Mouse (Mus musculus) activated CD4-positive, CD25-positive, alpha-beta regulatory T cell, adult 9 weeks (primary cell): ENCODE data around the gene Gm13101. TPM values are rescaled to one million over a fixed set of nuclear protein-coding genes. Genes with fewer than 3 reads are reported as not detected.

Source experiments
- polyA plus RNA-seq: library from polyadenylated mRNA; unstranded; fragments of 100-300 nt; shearing (Covaris generic); gene quantifications from one replicate; pipeline ENCODE4 v1.2.1, GENCODE M21; 2017

Gm13101 gene
- not detected for polyA plus RNA-seq

DNA sequence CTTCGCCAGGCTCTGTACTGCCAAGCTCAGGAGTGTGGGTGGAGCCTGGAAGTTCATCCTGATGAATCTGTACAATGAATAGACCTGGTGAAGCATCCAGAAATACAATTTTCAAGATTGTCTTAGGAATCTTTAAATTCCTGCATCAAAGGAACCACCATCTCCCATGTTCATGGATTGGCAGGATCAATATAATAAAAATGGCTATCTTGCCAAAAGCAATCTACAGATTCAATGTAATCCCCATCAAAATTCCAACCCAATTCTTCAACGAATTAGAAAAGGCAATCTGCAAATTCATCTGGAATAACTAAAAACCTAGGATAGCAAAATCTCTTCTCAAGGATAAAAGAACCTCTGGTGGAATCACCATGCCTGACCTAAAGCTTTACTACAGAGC, at the start of gene Gm13101:
Gene Gm13101, minus strand, starts transcription at position 101 of the 400 bp plus-strand sequence.

DNA sequence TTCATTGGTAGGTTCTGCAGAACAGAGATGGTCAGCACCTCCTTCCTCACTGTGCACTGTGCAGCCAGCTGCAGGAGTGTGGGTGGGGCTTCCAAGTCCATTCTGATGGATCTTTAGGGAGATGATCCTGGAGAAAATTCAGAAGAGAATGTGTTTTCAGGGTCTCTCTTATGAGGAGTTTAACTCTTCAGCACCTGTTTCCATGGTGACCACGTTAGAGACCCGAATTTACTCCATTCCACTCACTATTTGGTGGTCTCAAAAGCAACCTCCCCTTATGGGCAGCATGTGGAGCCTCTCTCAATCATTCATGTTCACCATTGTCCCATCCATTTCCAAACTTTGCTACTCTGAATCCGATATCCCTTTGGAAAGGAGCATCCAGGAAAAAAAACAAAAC, 27.5 kb upstream of the Gm13101 start, which contains the start of gene Pramef17:
Gene Pramef17, minus strand, starts transcription at position 101 of the 400 bp plus-strand sequence.

DNA sequence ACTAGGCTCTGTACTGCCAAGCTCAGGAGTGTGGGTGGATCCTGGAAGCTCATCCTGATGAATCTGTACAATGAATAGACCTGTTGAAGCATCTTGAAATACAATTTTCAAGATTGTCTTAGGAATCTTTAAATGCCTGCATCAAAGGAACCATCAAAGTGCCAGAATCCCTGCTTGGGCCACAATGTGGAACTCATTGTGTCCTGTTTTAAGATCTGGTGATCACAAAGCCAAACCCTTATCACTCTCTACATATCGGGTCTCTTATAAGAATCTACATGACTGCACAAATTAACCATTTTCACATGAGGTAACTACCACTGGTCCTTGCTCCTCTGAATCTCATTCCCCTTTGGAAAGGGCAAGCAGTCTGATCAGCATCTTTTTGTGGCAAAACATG, 15.8 kb downstream of the Gm13101 start, which contains the start of gene Pramef25:
Gene Pramef25, minus strand, starts transcription at position 101 of the 400 bp plus-strand sequence.

Other genes starting within 250 kb of the Gm13101 start
- gene Gm13078, start 247.5 kb downstream of the Gm13101 start, polyA plus RNA-seq, result not detected
- gene Gm13023, start 177.6 kb downstream of the Gm13101 start, polyA plus RNA-seq, result not detected
- not detected for gene Gm13084, start 150.9 kb downstream of the Gm13101 start, polyA plus RNA-seq
- gene Gm13103, start 120.5 kb downstream of the Gm13101 start, polyA plus RNA-seq, result not detected
- gene Pramef6, start 66.6 kb downstream of the Gm13101 start, polyA plus RNA-seq, result not detected
- gene Pramef25, start 15.9 kb downstream of the Gm13101 start, polyA plus RNA-seq, result not detected
- gene Pramef17, start 27.4 kb upstream of the Gm13101 start, polyA plus RNA-seq, result not detected
- gene Pramel4, start 92.2 kb upstream of the Gm13101 start, polyA plus RNA-seq, result not detected
- gene Gm13102, start 139.5 kb upstream of the Gm13101 start, polyA plus RNA-seq, result not detected
- gene Oog3, start 195.7 kb upstream of the Gm13101 start, polyA plus RNA-seq, result not detected
- not detected for gene Oog2, start 223.8 kb upstream of the Gm13101 start, polyA plus RNA-seq
- not detected for gene C87977, start 246.4 kb upstream of the Gm13101 start, polyA plus RNA-seq